Mouse (Mus musculus): ENCODE data around the gene Scgn.

The Scgn gene

DNA sequence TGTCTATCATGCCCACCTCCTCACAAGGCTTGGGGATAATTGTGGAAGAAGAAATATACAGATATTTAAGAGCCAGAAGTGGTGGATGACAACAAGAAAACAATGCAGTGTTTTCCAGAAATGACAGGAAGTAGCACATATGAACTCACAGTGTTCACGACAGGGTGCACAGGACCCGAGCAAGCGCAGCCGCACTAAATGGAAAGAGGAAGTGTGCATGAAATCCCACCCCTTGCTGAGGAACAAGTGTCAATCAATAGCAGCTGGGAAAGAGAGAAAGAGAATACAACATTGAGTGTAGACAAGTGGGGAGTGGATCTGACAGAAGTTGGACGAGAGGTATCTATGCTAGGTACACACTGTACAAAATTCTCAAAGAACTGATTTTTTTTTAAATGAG lies 79.7 kb downstream of the Scgn start:
- POLR2A ChIA-PET, result interaction anchor here in 2 of 4 experiments (0.7 kb wide), 2 partner anchors 12 to 592 kb away, joined by 3 read pairs; no protein-coding TSS in a partner anchor
- CTCF ChIA-PET, result no interaction called here

DNA sequence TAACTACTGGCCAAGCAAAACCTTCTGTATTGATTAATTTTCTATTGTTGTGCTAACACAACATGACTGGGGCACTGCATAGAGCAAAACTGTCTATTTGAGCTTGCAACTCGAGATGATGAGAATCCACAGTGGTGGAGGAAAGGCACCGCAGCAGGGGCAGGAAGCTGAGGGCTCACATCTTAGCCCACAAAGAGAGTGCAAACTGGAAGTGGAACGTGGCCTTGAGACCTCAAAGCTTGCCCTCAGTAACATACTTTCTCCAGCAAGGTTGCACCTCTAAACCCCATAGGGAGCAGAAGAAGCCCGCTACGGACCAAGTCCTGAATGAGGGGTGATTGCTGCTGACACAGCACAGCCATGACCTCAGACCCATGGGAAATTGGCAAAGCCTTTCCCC lies 80.9 kb downstream of the Scgn start:
- ChIA-PET CTCF (no interaction called here), POLR2A (interaction anchor here in 1 of 4 experiments (0.6 kb wide), 1 partner anchor 20 kb away, joined by 3 read pairs; no protein-coding TSS in a partner anchor)

DNA sequence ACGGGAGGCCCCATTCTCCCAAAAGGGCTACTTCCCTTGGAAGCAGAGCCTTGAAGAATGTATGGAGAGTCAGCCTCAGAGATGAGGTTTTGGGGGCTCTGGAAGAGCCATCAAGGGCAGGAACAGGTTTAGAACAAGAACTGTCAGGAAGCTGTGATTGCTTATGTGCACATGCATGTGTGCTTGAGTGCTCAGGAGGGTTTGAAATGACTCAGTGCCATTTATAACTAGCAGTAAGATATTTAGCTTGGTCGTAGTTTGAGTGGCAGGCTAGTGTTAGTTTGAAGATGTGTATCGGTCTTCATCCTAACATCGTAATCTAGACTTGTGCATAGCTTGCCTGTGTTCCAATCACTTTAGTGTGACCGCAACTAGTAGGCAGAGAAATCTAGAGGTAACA lies 84.1 kb downstream of the Scgn start:
- POLR2A ChIA-PET, result interaction anchor here in 1 of 4 experiments (0.5 kb wide), 1 partner anchor 256 kb away, joined by 3 read pairs; no protein-coding TSS in a partner anchor
- CTCF ChIA-PET, result no interaction called here

All from embryonic stem cell, embryonic (primary cell).